Mouse (Mus musculus) embryo, embryonic 10.5 days (tissue): ENCODE measurements around the gene Iqub.

Source experiments
- DNase-seq: peaks from one replicate; pipeline ENCODE4 v3.0.0-alpha.2; 2015; ENCODE audit warnings: low spot score

Gene Iqub

DNA sequence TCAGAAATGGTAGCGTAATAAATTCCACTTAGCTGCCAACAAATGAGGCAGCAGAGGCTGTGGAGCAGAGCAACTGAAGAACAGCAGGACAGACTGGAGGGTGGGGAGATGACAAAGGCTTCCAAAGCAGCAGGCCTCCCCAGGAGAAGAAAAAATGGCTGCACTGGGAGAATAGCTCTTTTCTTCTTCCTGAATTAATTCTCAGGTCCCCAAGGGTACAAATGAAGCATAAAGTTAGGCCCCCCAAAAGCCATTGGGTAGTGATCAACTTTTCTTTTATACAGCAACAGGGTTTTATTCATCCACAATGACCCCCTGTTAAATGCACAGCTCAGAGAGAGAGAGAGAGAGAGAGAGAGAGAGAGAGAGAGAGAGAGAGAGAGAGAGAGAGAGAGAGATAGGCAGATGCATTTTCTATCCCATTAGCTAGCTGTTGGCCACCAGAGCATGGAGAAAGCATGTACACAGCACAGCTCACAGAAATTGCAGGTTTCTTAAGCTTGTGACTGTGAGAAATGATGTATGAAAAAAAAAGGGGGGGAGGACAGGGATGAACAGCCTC is 44.2 kb downstream of the Iqub start:
- DNase-seq = peak; percentile 38

- no peak for DNase-seq
These were observed 44.7 kb downstream of the Iqub start for GRCm38 (mm10) chr6:24470135-24470534.

DNA sequence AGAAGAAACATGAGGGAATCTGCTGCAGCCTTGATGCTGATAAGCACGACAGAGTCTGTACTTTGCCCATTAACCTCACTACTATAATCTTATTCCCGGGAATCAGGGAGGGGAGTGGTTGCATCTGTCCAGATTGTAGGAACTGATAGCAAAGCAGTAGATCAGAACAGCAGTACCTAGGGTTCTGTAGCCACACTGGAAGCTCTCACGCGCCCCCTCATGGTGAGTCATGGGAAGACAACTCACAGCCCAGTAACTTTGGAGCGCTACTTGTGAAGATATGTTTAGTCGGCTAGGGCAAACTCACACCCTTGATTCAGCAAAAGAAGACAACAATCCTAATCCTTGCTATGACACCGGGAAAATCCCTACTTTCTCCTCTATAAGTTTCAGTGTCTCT is 58.8 kb downstream of the Iqub start:
- DNase-seq = peak; percentile 49

DNA sequence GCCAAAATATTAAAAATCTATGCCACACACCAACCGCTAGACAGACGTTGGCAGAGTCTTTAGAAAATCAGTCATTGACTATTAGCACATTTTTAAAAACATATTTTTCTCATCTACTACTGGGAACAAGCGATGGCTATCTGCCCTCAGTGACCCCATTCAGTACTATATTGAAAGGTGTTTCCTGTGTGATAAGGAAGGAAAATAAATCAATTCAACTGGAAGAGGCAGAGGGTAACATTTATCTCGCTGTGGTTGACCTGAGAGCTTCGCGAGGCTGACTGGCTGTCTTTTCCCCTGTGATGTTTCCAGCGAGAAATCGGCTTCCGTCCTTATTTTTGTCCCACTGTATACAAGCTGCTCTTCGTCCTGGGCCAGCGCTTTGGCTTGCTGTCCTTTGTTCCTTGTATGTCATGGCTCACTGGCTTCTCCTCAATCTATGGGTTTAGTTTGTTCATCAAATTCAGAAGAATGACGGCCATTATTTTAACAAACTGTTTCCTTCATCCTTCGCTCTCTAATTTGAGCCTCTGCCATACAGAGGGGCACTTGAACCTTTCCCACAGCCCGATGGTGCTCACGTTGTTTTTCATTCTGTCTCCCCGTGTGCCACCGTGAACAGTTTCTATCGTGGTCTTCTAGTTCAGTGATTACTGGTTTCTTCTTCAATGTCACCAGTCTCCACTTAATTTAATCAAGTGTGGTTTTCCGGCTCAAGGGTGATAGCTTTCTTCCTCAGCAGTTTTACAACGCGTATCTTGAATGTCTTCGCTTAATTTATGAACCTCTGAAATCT is 63.6 kb downstream of the Iqub start:
- DNase-seq = no peak

- DNase-seq = no peak
These were observed 64.6 kb downstream of the Iqub start for GRCm38 (mm10) chr6:24450241-24450640.

DNA sequence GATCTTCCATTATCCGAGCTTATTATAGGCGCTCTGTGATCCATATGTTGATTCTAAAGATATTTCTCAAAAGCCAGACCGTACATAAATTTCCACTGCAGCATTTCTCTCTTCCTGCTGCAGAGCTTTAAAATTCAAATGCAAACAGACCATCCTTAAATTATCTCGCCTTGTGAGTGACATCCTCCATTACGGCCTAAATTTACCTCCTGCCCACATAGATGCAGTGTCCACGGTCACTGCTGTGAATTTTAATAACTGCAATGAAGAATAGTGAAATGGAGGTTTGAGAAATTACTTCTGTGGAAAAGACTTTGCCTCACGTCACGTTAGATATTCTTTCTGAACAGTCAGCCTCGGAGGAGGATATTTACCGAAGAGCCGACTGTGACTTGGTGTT is 98.8 kb downstream of the Iqub start:
- DNase-seq = no peak

- no peak for DNase-seq
These were observed 99.4 kb downstream of the Iqub start for GRCm38 (mm10) chr6:24415500-24415899.

DNA sequence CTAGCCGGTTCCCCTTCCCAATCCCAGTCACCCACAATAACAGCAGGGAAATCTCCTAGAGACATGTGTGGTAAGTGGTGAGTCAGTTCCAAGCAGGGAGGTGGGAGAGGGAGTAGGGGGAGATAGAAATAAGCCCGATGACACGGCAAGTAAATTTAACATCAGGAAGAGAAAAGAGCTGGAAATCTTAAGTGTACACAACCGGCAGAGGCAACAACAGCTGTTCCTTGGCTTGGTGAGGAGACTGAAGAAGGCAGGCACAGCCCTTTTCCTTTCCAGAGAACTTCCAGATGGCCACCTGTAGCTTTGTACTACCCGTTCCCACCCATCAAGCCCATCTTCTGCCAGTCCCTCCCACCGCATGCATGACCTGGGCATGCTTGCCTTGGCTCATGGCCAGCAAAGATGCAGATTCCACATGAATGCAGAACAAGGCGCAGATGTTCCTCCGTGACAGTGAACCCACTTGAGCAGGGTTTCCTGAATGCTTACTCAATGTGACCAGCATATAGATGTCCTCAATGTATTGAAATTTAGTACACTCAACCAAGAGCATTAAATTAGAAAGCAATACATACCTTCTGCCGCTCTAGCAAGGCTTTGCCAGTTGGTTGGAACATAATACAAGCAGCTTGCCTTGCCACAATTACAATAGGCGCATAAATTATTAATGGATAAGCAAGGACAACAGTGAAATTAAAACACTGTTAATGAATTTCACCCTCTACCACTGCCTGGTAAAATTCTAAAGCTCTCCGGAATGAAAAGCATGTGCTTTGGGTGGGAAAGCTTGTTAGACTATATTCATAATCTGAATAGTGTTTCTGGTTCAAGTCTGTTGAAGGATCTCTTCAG is 106.1 kb downstream of the Iqub start:
- DNase-seq = no peak

DNA sequence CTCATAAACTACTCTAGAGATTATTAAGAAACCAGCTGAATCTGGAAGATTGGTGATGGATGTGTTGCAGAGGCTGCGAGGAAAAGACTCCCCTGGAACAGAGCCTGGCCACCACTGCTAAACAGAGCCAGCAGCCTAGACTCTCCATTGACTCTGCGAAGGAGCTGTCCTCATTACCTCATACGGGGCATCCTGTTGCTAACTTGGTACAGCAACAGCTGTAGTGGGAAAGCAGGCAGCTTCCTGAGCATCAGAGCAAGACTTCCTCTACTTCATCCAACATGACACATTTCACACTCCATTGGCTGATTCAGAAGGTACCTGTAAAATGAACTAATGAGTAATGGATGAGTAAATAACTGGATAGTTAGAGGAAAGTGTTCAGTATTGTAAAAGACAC is 107.1 kb downstream of the Iqub start:
- no peak for DNase-seq

DNA sequence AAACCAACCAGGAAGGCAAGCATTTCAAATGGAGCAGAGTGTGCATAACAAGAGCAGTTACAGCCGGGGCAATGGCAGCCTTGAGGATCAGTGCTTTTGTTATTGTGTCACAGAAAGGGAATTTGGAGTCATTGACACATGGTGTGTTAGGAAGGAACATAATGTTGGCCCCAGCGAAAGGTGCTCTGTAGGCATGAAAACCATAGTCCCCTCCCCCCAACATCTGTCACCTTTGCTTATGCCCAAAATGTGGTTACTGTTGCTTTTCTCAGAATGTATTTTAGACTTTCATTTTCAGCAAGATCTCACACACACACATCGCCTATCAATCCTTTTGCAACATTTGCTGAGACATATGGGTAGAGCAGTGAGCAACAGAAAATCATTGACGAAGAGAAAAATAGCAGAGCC is 117.6 kb downstream of the Iqub start:
- DNase-seq = no peak
